Comparison of ENCODE assay signal across 15 mouse cellular contexts in genomic region chr9:61990738-61991137, GRCm38 (mm10). TPM values are rescaled to one million over a fixed set of nuclear protein-coding genes. Genes with fewer than 3 reads are reported as not detected.
"Had no signal": no experiment of that assay in that cellular context is flagged by ENCODE, and none has a peak within 500 bp of the region (broad histone marks: within the 10 kb centered on the region; RNA-seq: fewer than 3 reads in every experiment).

No protein-coding gene starts in this region.

- H3K9me3 ChIP-seq: liver, embryonic 13.5 days had no signal

- H3K9ac ChIP-seq: liver, embryonic 13.5 days had no signal

- ATAC-seq: inflammation-experienced regulatory T-cells, adult 6 months had no signal

- H3K4me3 ChIP-seq: layer of hippocampus, adult 2 months; liver, embryonic 13.5 days had no signal

- DNase-seq: kidney, adult 18-20 months; kidney, adult 9 months; kidney, postnatal 25 days; layer of hippocampus, adult 9-11 months; liver, embryonic 13.5 days; lung, postnatal 4 days; midbrain, embryonic 14.5 days; right cerebral cortex, postnatal 4 days; thymus, adult 2 months; thymus, postnatal 14 days; thymus, postnatal 4 days had no signal

- H3K4me1 ChIP-seq: liver, embryonic 13.5 days had no signal

- H3K27ac ChIP-seq: layer of hippocampus, adult 2 months; liver, embryonic 13.5 days had no signal

- H3K36me3 ChIP-seq: liver, embryonic 13.5 days had no signal

- H3K27me3 ChIP-seq: liver, embryonic 13.5 days had no signal

- H3K4me2 ChIP-seq: liver, embryonic 13.5 days; midbrain, embryonic 11.5 days had no signal

RNA-seq across cellular contexts. Expression of gene Paqr5, which starts 35.9 kb away (rescaled TPM):
- total RNA-seq: liver, adult 2 months had no signal
